ENCODE assay signal across 8 mouse cellular contexts in the genomic region with DNA sequence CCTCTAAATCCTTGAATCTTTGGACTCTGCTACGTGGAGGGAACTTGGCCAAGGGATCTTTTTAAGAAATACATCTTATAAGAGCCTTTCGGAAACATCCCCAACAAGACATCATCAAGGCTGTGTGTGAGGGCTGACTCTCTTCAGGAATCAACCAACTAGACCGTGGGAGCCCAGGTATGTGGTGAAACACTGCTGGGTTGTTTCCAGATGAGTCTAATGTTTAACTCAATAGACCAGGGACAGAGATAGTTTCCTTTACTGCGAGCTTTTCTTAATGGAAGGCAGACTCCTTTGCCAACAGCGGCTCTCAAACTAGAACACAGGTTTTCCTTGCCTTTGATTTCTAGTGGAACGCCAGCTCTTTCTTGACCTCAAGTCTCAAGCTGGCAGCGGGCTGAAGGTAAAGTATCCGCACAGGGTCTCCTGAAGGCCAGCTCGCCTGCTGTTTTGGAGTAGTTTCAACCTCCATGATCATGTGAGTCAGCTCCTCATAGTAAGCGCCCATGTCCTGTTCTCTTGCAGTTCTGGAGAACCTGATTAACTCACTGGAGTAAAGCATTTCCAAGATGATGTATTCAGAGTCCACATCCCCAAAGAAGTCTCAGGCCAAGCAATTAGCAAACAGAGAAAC.
A peak's percentile ranks its signal among the peaks of the same experiment; 100 is the strongest.
DNase-seq lines count a peak whose midpoint lies in the region; ATAC-seq and TF ChIP-seq lines count a peak whose summit lies in the region.

No protein-coding gene starts in this region.

- no peak overlapping the region for H3K27ac ChIP-seq in heart, embryonic 10.5 days
- no peak overlapping the region for H3K27ac ChIP-seq in forebrain, embryonic 13.5 days
- no peak overlapping the region for H3K27ac ChIP-seq in midbrain, postnatal 0 days (ENCODE audit: low read depth, low read length)

- peak overlapping the region; percentile 56; the same call in 1 of the 2 replicates for H3K4me2 ChIP-seq in forebrain, embryonic 13.5 days
- H3K4me2 ChIP-seq in midbrain, postnatal 0 days (ENCODE audit: low read depth, low read length, poor library complexity, severe bottlenecking): peak overlapping the region; percentile 49

- TF ChIP-seq CTCF in midbrain, postnatal 0 days (IDR thresholded peaks at IDR 0.05): no peak

- 79% methylated on average over 10 of the region's 10 CpGs for WGBS in heart, embryonic 10.5 days
- WGBS in forebrain, embryonic 13.5 days: 85% methylated on average over 10 of the region's 10 CpGs
- WGBS in midbrain, postnatal 0 days: 72% methylated on average over 10 of the region's 10 CpGs

- ATAC-seq in forebrain, embryonic 13.5 days: 0 out of 2 replicates have a peak, but pooled peaks have one; percentile 19
- no peak for ATAC-seq in midbrain, postnatal 0 days (ENCODE audit: low FRiP score)
- ATAC-seq in granulocyte monocyte progenitor cell, adult 5-6 weeks (replicated peaks; ENCODE audit: poor library complexity, severe bottlenecking): no peak

- no peaks in the 10 kb centered on the region for H3K36me3 ChIP-seq in heart, embryonic 10.5 days
- H3K36me3 ChIP-seq in forebrain, embryonic 13.5 days (ENCODE audit: poor library complexity, severe bottlenecking): no peaks in the 10 kb centered on the region
- no peaks in the 10 kb centered on the region for H3K36me3 ChIP-seq in midbrain, postnatal 0 days (ENCODE audit: insufficient read depth, low read length)

- H3K4me1 ChIP-seq in heart, embryonic 10.5 days: no peaks in the 10 kb centered on the region
- H3K4me1 ChIP-seq in forebrain, embryonic 13.5 days: no peaks in the 10 kb centered on the region
- no peaks in the 10 kb centered on the region for H3K4me1 ChIP-seq in midbrain, postnatal 0 days (ENCODE audit: insufficient read depth, low read length)

- intact Hi-C loops in heart, postnatal 14 days (cut with DNase I): loop anchor here (5.0 kb wide), 1 partner anchor 459 kb away; no protein-coding TSS in a partner anchor

- no peak overlapping the region for H3K9ac ChIP-seq in forebrain, embryonic 13.5 days
- H3K9ac ChIP-seq in midbrain, postnatal 0 days (replicated peaks; ENCODE audit: low read length, poor library complexity, severe bottlenecking): no peak overlapping the region

- H3K27me3 ChIP-seq in heart, embryonic 10.5 days (ENCODE audit: insufficient read depth, poor library complexity, severe bottlenecking): no peaks in the 10 kb centered on the region
- H3K27me3 ChIP-seq in forebrain, embryonic 13.5 days: 0 out of 2 replicates have a peak, but pooled peaks cover 3% of the 10 kb centered on the region
- no peaks in the 10 kb centered on the region for H3K27me3 ChIP-seq in midbrain, postnatal 0 days (ENCODE audit: insufficient read depth, low read length)

- no peak for DNase-seq in heart, embryonic 10.5 days (ENCODE audit: low spot score)
- no peak for DNase-seq in heart, postnatal 14 days
- peak; percentile 5 for DNase-seq in kidney, postnatal 10 days
- DNase-seq in midbrain, postnatal 0 days (ENCODE audit: low spot score): no peak
- DNase-seq in layer of hippocampus, postnatal 14 days (ENCODE audit: low spot score in 2 of 2): no peak
- DNase-seq in cerebellum, adult 8-10 months: no peak

- H3K9me3 ChIP-seq in heart, embryonic 10.5 days: no peaks in the 10 kb centered on the region
- no peaks in the 10 kb centered on the region for H3K9me3 ChIP-seq in forebrain, embryonic 13.5 days (replicated peaks)
- no peaks in the 10 kb centered on the region for H3K9me3 ChIP-seq in midbrain, postnatal 0 days (ENCODE audit: low read length)

- peak overlapping the region; percentile 53 for H3K4me3 ChIP-seq in heart, embryonic 10.5 days
- H3K4me3 ChIP-seq in forebrain, embryonic 13.5 days: peak overlapping the region; percentile 39; the same call in 1 of the 2 replicates
- no peak overlapping the region for H3K4me3 ChIP-seq in midbrain, postnatal 0 days (ENCODE audit: low read depth, low read length)
